ENCODE assay signal across 8 mouse cellular contexts in the genomic region with DNA sequence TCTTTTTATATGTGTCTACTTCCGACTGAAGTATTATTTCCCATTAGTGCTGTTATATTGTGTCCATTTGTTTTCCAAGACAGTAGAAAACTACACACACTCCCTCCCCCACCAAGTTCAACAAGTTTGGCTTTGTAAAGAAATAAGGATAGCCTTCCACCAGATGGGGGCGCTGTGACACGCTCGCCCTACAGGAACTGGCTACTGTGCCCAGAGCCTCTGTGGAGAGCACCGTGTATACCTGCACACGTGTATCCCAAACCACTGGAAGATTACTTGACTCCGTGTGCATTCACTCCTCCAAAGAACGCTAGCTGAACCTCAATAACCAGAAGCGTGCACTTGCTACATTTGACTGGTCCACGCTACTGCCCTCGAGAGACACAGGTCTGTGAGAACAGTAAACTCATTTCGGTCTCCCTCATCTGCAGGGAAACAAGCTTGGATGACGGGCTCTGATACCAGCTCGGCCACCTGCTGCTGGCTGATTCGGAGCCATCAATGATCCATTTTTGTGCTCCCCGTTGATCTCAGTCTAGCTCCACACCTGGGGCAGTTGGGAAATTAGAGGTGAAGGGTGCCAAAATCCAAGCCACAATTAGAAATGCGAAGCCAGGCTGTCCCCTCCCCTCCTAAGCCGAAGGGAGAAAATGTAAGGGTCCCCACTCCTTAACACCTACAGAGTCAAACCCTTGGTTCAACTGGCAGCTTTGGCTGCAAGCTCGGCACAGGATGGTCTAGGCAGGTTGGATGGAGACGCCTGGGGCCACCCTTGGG. TPM values are rescaled to one million over a fixed set of nuclear protein-coding genes. Genes with fewer than 3 reads are reported as not detected.
DNase-seq lines count a peak whose midpoint lies in the region; ATAC-seq and TF ChIP-seq lines count a peak whose summit lies in the region.

A gene (plus strand): TSS at position 224 of the 777 bp plus-strand sequence.

- peak; percentile 58 for TF ChIP-seq CTCF in C2C12 (IDR thresholded peaks at IDR 0.05; ENCODE audit: control insufficient read depth, insufficient read depth, insufficient read length)
- TF ChIP-seq CTCF in intestine, postnatal 0 days (IDR thresholded peaks at IDR 0.05; ENCODE audit: low read depth) = peak; percentile 86

- peak; percentile 57 for ATAC-seq in intestine, postnatal 0 days
- no peak for ATAC-seq in neural tube, embryonic 14.5 days (ENCODE audit: low read depth)

- peak within 1 kb of the TSS; percentile 79 for H3K4me2 ChIP-seq in intestine, postnatal 0 days (replicated peaks; ENCODE audit: low read depth)
- peak within 1 kb of the TSS; percentile 42; the same call in 1 of the 2 replicates for H3K4me2 ChIP-seq in neural tube, embryonic 14.5 days (ENCODE audit: low read depth, low read length)

- no peaks in the 10 kb centered on the region for H3K27me3 ChIP-seq in C2C12 (ENCODE audit: control insufficient read depth, insufficient read depth, insufficient read length)
- no peaks in the 10 kb centered on the region for H3K27me3 ChIP-seq in intestine, postnatal 0 days (replicated peaks; ENCODE audit: control insufficient read depth, insufficient read depth, low read length)
- H3K27me3 ChIP-seq in neural tube, embryonic 14.5 days (ENCODE audit: control insufficient read depth, insufficient read depth, low read length) = no peaks in the 10 kb centered on the region

- peak within 1 kb of the TSS; percentile 87 for H3ac ChIP-seq in C2C12 (ENCODE audit: control insufficient read depth, insufficient read length, low read depth)

- peak; percentile 78 to 89 for DNase-seq in adrenal gland, adult (ENCODE audit: inconsistent age in 2 of 2, low spot score in 1 of 2)
- peak; percentile 76 for DNase-seq in embryo, embryonic 11 days
- peak; percentile 94 for DNase-seq in heart, adult 11 months
- peak; percentile 83 to 88 for DNase-seq in lung, adult 18-20 months
- peak; percentile 89 for DNase-seq in thymus, postnatal 25 days

- H3K9ac ChIP-seq in intestine, postnatal 0 days (ENCODE audit: low read depth, low read length) = peak within 1 kb of the TSS; percentile 43
- no peak within 1 kb of the TSS for H3K9ac ChIP-seq in neural tube, embryonic 14.5 days (replicated peaks; ENCODE audit: low read depth, low read length)

- H3K9me3 ChIP-seq in intestine, postnatal 0 days (ENCODE audit: control insufficient read depth) = no peaks in the 10 kb centered on the region
- no peaks in the 10 kb centered on the region for H3K9me3 ChIP-seq in neural tube, embryonic 14.5 days (ENCODE audit: control insufficient read depth, low read length)

- H3K4me3 ChIP-seq in C2C12 (ENCODE audit: insufficient read depth, poor library complexity, severe bottlenecking) = peak within 1 kb of the TSS; percentile 59
- peak within 1 kb of the TSS; percentile 47 for H3K4me3 ChIP-seq in intestine, postnatal 0 days (ENCODE audit: low read depth, low read length)
- H3K4me3 ChIP-seq in neural tube, embryonic 14.5 days (ENCODE audit: low read depth, low read length) = peak within 1 kb of the TSS; percentile 16

- no peaks in the 10 kb centered on the region; the same call in 1 of the 2 replicates for H3K4me1 ChIP-seq in intestine, postnatal 0 days (replicated peaks; ENCODE audit: control insufficient read depth, insufficient read depth, low read length)
- H3K4me1 ChIP-seq in neural tube, embryonic 14.5 days (ENCODE audit: control insufficient read depth, insufficient read depth, low read length) = 0 out of 2 replicates have a peak, but pooled peaks cover 2% of the 10 kb centered on the region

- peaks cover 7% of the 10 kb centered on the region for H3K79me3 ChIP-seq in C2C12 (ENCODE audit: low read depth)

- no peaks in the 10 kb centered on the region for H3K36me3 ChIP-seq in C2C12 (ENCODE audit: control insufficient read depth, insufficient read depth)
- no peaks in the 10 kb centered on the region for H3K36me3 ChIP-seq in intestine, postnatal 0 days (ENCODE audit: control insufficient read depth, insufficient read depth)
- no peaks in the 10 kb centered on the region for H3K36me3 ChIP-seq in neural tube, embryonic 14.5 days (ENCODE audit: control insufficient read depth, insufficient read depth, low read length)

- peak within 1 kb of the TSS; percentile 58 for H3K27ac ChIP-seq in intestine, postnatal 0 days (ENCODE audit: low read depth, low read length)
- no peak within 1 kb of the TSS for H3K27ac ChIP-seq in neural tube, embryonic 14.5 days (ENCODE audit: low read depth, low read length)

- WGBS in intestine, postnatal 0 days = 4% methylated on average over 20 of the region's 20 CpGs
- 3% methylated on average over 20 of the region's 20 CpGs for WGBS in neural tube, embryonic 14.5 days

- H3K79me2 ChIP-seq in C2C12 (ENCODE audit: control insufficient read depth, insufficient read depth) = peaks cover 32% of the 10 kb centered on the region

TF ChIP-seq in C2C12, 6 proteins besides CTCF, POLR2A, EP300 and RAD21:
- TF ChIP-seq MAX (IDR thresholded peaks at IDR 0.05) = peak; percentile 51
- no peak for TF ChIP-seq USF1 (IDR thresholded peaks at IDR 0.05; ENCODE audit: low read depth)

RNA-seq across cellular contexts. Expression of the gene that starts here (rescaled TPM):
- 24.0 TPM for polyA plus RNA-seq in C2C12 (2012; fragmentation: generic; extraction: Trizol)
- polyA plus RNA-seq in intestine, postnatal 0 days (2015; fragmentation: Nextera tagmentation; extraction: Ambion mirVana) = 5.1 and 6.4 TPM in 2 replicates
- polyA plus RNA-seq in neural tube, embryonic 14.5 days (2014; fragmentation: Nextera tagmentation; extraction: Ambion mirVana) = 2.3 and 6.0 TPM in 2 replicates
